Mouse (Mus musculus) limb, embryonic 13.5 days (tissue): ENCODE results near the gene Trim2. TPM values are rescaled to one million over a fixed set of nuclear protein-coding genes. Genes with fewer than 3 reads are reported as not detected.

Experiments used
- ATAC-seq: fragments of 200-750 bp; cut with Nextera tagmentation; 2 replicates; pipeline ENCODE4 v1.8.0; 2017; ENCODE audit warnings: low read depth, moderate number of reproducible peaks, moderate TSS enrichment; ENCODE audit not compliant: low FRiP score
- H3K27ac ChIP-seq: fragments of 300-500 bp; sonication (generic); 2 replicates; pipeline ENCODE4 v1.5.1; 2015; ENCODE audit warnings: inconsistent platforms, mild to moderate bottlenecking, moderate library complexity
- H3K27me3 ChIP-seq: fragments of 300-500 bp; sonication (generic); 2 replicates; pipeline ENCODE4 v1.6.1; 2015; ENCODE audit warnings: mild to moderate bottlenecking, inconsistent platforms
- H3K36me3 ChIP-seq: fragments of 300-500 bp; sonication (generic); 2 replicates; pipeline ENCODE4 v1.6.1; 2015; ENCODE audit warnings: inconsistent platforms, mild to moderate bottlenecking, moderate library complexity
- H3K4me1 ChIP-seq: fragments of 300-500 bp; sonication (generic); 2 replicates; pipeline ENCODE4 v1.6.1; 2015; ENCODE audit warnings: inconsistent platforms
- H3K4me2 ChIP-seq: fragments of 300-500 bp; sonication (generic); replicated peaks from 2 replicates; pipeline ENCODE4 v1.6.1; 2015; ENCODE audit warnings: inconsistent platforms, mild to moderate bottlenecking, moderate library complexity
- H3K4me3 ChIP-seq: fragments of 300-500 bp; sonication (generic); 2 replicates; pipeline ENCODE4 v1.5.1; 2015; ENCODE audit warnings: moderate library complexity, mild to moderate bottlenecking, inconsistent platforms
- H3K9ac ChIP-seq: fragments of 300-500 bp; sonication (generic); 2 replicates; pipeline ENCODE4 v1.6.1; 2015; ENCODE audit warnings: mild to moderate bottlenecking, inconsistent platforms
- H3K9me3 ChIP-seq: fragments of 300-500 bp; sonication (generic); 2 replicates; pipeline ENCODE4 v1.6.1; 2016; ENCODE audit warnings: inconsistent platforms
- WGBS: fragments of 180-500 bp; shearing (Covaris S2); methylation state at CpG from one replicate; pipeline ENCODE4 v1.1.7; 2015; 5-methylcytosine and 5-hydroxymethylcytosine counted together
- polyA plus RNA-seq: library from polyadenylated mRNA; unstranded; fragments of >200 nt; fragmentation: Nextera tagmentation; extraction: Ambion mirVana; gene quantifications from 2 replicates; pipeline ENCODE4 v1.2.1, GENCODE M21; 2015

Gene Trim2
- polyA plus RNA-seq, 1 experiment from 2014 or later: 19.7 TPM

- ATAC-seq: no peak
- no peak overlapping the region for H3K4me3 ChIP-seq
- no peak overlapping the region for H3K4me2 ChIP-seq
- no peak overlapping the region for H3K27ac ChIP-seq
- peaks cover 15% of the 10 kb centered on the region for H3K4me1 ChIP-seq
- H3K36me3 ChIP-seq: 0 out of 2 replicates have a peak, but pooled peaks cover 8% of the 10 kb centered on the region
- no peak overlapping the region for H3K9ac ChIP-seq
- H3K27me3 ChIP-seq: peaks cover 29% of the 10 kb centered on the region
- H3K9me3 ChIP-seq: no peaks in the 10 kb centered on the region
- 63% methylated on average over 4 of the region's 4 CpGs for WGBS
Observed at GRCm38 (mm10) chr3:84193881-84194280, 112.8 kb downstream of the Trim2 start.

GRCm38 (mm10) chr3:84191141-84191881 lies 115.4 kb downstream of the Trim2 start:
- Histone ChIP-seq H3K36me3 (0 out of 2 replicates have a peak, but pooled peaks cover 8% of the 10 kb centered on the region), H3K9ac (peak overlapping the region; percentile 50; the same call in 1 of the 2 replicates), H3K27me3 (peaks cover 29% of the 10 kb centered on the region), H3K4me2 (peak overlapping the region; percentile 66), H3K4me3 (peak overlapping the region; percentile 43), H3K4me1 (peaks cover 15% of the 10 kb centered on the region), H3K9me3 (no peaks in the 10 kb centered on the region), H3K27ac (no peak overlapping the region)
- peak; percentile 13; the same call in 1 of the 2 replicates for ATAC-seq
- 42% methylated on average over 21 of the region's 21 CpGs for WGBS

- Histone ChIP-seq H3K4me3 (peak overlapping the region; percentile 43), H3K9ac (peak overlapping the region; percentile 50), H3K27ac (no peak overlapping the region), H3K4me2 (peak overlapping the region; percentile 66), H3K36me3 (0 out of 2 replicates have a peak, but pooled peaks cover 8% of the 10 kb centered on the region), H3K4me1 (peaks cover 15% of the 10 kb centered on the region), H3K9me3 (no peaks in the 10 kb centered on the region), H3K27me3 (peaks cover 29% of the 10 kb centered on the region)
- peak; percentile 48; the same call in 1 of the 2 replicates for ATAC-seq
- 8% methylated on average over 41 of the region's 41 CpGs for WGBS
Observed at GRCm38 (mm10) chr3:84190513-84191061, 116.1 kb downstream of the Trim2 start.

GRCm38 (mm10) chr3:84189629-84190173 lies 117.0 kb downstream of the Trim2 start:
- no peak; the same call in 1 of the 2 replicates for ATAC-seq
- Histone ChIP-seq H3K4me3 (peak overlapping the region; percentile 43), H3K27ac (no peak overlapping the region), H3K9ac (no peak overlapping the region), H3K9me3 (0 out of 2 replicates have a peak, but pooled peaks cover 4% of the 10 kb centered on the region), H3K36me3 (0 out of 2 replicates have a peak, but pooled peaks cover 8% of the 10 kb centered on the region), H3K4me1 (peaks cover 15% of the 10 kb centered on the region), H3K27me3 (peaks cover 29% of the 10 kb centered on the region), H3K4me2 (peak overlapping the region; percentile 66)
- 35% methylated on average over 10 of the region's 10 CpGs for WGBS

- H3K9ac ChIP-seq: no peak overlapping the region
- no peak overlapping the region for H3K4me3 ChIP-seq
- H3K9me3 ChIP-seq: 0 out of 2 replicates have a peak, but pooled peaks cover 4% of the 10 kb centered on the region
- no peak overlapping the region for H3K27ac ChIP-seq
- no peaks in the 10 kb centered on the region for H3K27me3 ChIP-seq
- no peak overlapping the region for H3K4me2 ChIP-seq
- no peak for ATAC-seq
- H3K4me1 ChIP-seq: no peaks in the 10 kb centered on the region
- no peaks in the 10 kb centered on the region for H3K36me3 ChIP-seq
- WGBS: 57% methylated on average over 4 of the region's 4 CpGs
Observed at GRCm38 (mm10) chr3:84181717-84182116, 125.0 kb downstream of the Trim2 start.

GRCm38 (mm10) chr3:84181102-84181501 lies 125.6 kb downstream of the Trim2 start:
- 60% methylated on average over 8 of the region's 8 CpGs for WGBS

GRCm38 (mm10) chr3:84180304-84180703 lies 126.4 kb downstream of the Trim2 start:
- Histone ChIP-seq H3K9ac (no peak overlapping the region), H3K27ac (no peak overlapping the region), H3K27me3 (no peaks in the 10 kb centered on the region), H3K4me1 (no peaks in the 10 kb centered on the region), H3K4me3 (no peak overlapping the region), H3K4me2 (no peak overlapping the region), H3K9me3 (0 out of 2 replicates have a peak, but pooled peaks cover 4% of the 10 kb centered on the region), H3K36me3 (no peaks in the 10 kb centered on the region)
- WGBS: 78% methylated on average over 2 of the region's 2 CpGs
- ATAC-seq: no peak

More at GRCm38 (mm10) chr3:84181102-84181501, 125.6 kb downstream of the Trim2 start:
- Histone ChIP-seq H3K4me1 (no peaks in the 10 kb centered on the region), H3K9me3 (0 out of 2 replicates have a peak, but pooled peaks cover 4% of the 10 kb centered on the region), H3K27me3 (no peaks in the 10 kb centered on the region), H3K27ac (no peak overlapping the region), H3K36me3 (no peaks in the 10 kb centered on the region), H3K4me3 (no peak overlapping the region), H3K9ac (no peak overlapping the region), H3K4me2 (no peak overlapping the region)
- ATAC-seq: no peak

- ATAC-seq: no peak
- 85% methylated on average over 2 of the region's 2 CpGs for WGBS
Observed at GRCm38 (mm10) chr3:84177834-84178233, 128.8 kb downstream of the Trim2 start.

GRCm38 (mm10) chr3:84175337-84176315 lies 131.1 kb downstream of the Trim2 start:
- Histone ChIP-seq H3K36me3 (0 out of 2 replicates have a peak, but pooled peaks cover 3% of the 10 kb centered on the region), H3K27ac (no peak overlapping the region), H3K9ac (no peak overlapping the region), H3K4me1 (no peaks in the 10 kb centered on the region), H3K27me3 (no peaks in the 10 kb centered on the region), H3K4me2 (no peak overlapping the region), H3K4me3 (no peak overlapping the region), H3K9me3 (no peaks in the 10 kb centered on the region)
- WGBS: 52% methylated on average over 7 of the region's 7 CpGs
- ATAC-seq: peak; percentile 73; the same call in 1 of the 2 replicates

More at GRCm38 (mm10) chr3:84177834-84178233, 128.8 kb downstream of the Trim2 start:
- Histone ChIP-seq H3K4me3 (no peak overlapping the region), H3K27ac (no peak overlapping the region), H3K4me2 (no peak overlapping the region), H3K27me3 (no peaks in the 10 kb centered on the region), H3K4me1 (no peaks in the 10 kb centered on the region), H3K9ac (no peak overlapping the region), H3K36me3 (no peaks in the 10 kb centered on the region), H3K9me3 (no peaks in the 10 kb centered on the region)

GRCm38 (mm10) chr3:84173581-84174154 lies 133.0 kb downstream of the Trim2 start, which contains the start of gene Gm6525:
Gene Gm6525 (plus strand): TSS chr3:84174104.
- Histone ChIP-seq H3K9me3 (no peaks in the 10 kb centered on the region), H3K4me1 (no peaks in the 10 kb centered on the region), H3K9ac (no peak within 1 kb of the TSS), H3K27ac (no peak within 1 kb of the TSS), H3K4me3 (no peak within 1 kb of the TSS), H3K27me3 (no peaks in the 10 kb centered on the region), H3K4me2 (no peak within 1 kb of the TSS), H3K36me3 (0 out of 2 replicates have a peak, but pooled peaks cover 10% of the 10 kb centered on the region)
- ATAC-seq: no peak
- WGBS: 64% methylated on average over 11 of the region's 11 CpGs

GRCm38 (mm10) chr3:84172406-84172805 lies 134.3 kb downstream of the Trim2 start:
- H3K4me2 ChIP-seq: no peak overlapping the region
- WGBS: 48% methylated on average over 11 of the region's 11 CpGs

More at GRCm38 (mm10) chr3:84172406-84172805, 134.3 kb downstream of the Trim2 start:
- Histone ChIP-seq H3K4me3 (no peak overlapping the region), H3K9me3 (no peaks in the 10 kb centered on the region), H3K9ac (no peak overlapping the region), H3K27ac (no peak overlapping the region), H3K36me3 (0 out of 2 replicates have a peak, but pooled peaks cover 10% of the 10 kb centered on the region), H3K4me1 (no peaks in the 10 kb centered on the region), H3K27me3 (no peaks in the 10 kb centered on the region)
- ATAC-seq: no peak
